Mouse (Mus musculus): ENCODE data around the gene Tmem106a. TPM values are rescaled to one million over a fixed set of nuclear protein-coding genes. Genes with fewer than 3 reads are reported as not detected.

The Tmem106a gene
- 9.8 and 10.1 TPM in 2 replicates for polyA plus RNA-seq (2015; fragmentation: Nextera tagmentation; extraction: Ambion mirVana)

DNA sequence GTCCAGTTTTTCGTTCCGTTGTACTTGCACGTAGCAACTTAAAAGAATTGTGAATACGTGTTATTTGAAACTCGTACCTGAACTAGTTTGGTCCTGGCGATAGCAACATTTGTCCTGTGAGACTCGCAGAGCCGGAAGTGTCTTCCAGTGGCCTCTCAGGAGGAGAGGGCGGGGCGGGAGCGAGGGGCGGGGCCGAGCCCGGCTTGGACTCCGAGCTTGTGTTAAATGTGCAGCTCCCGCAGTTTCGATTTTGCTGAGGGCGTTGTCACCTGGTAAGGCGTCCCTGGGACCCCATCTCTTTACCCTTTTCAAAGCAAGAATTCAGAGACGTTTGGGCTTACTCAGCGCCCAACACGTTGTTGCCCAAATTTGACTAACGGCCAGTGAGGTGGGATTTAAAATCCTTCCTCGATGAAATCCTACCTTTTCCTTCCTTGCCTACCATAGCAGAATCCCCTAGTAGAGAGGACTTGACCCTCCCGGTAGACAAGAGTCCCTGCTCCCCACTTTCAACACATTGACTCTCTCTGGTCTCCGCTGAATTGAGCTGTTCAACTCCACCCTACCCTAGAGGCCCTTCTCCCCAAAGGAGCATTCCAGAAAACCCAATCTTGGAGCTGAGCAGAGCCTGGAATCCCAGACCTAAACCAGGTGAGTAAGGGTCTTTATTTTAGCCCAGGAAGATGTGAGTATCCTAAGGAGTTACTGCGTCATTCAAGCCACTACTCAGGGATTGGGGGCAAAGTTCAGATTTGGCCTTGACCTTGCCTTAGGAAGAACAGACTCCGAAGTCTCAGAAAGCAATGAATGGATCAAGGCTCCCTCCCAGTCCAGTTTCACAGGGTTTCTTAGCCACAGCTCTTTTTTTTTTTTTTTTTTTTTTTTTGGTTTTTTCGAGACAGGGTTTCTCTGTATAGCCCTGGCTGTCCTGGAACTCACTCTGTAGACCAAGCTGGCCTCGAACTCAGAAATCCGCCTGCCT lies at the start of gene Tmem106a:
Gene Tmem106a (plus strand): TSS at position 189 of the 982 bp plus-strand sequence.
- H3K27ac ChIP-seq: peak within 1 kb of the TSS; percentile 54
- 16% methylated on average over 30 of the region's 31 CpGs for WGBS
- H3K36me3 ChIP-seq: peaks cover 13% of the 10 kb centered on the region
- H3K9ac ChIP-seq: 0 out of 2 replicates have a peak within 1 kb of the TSS, but pooled peaks have one; percentile 25
- peak within 1 kb of the TSS; percentile 54 for H3K4me2 ChIP-seq
- H3K27me3 ChIP-seq (replicated peaks): no peaks in the 10 kb centered on the region
- H3K4me1 ChIP-seq: peaks cover 5% of the 10 kb centered on the region; the same call in 1 of the 2 replicates
- H3K9me3 ChIP-seq: no peaks in the 10 kb centered on the region
- H3K4me3 ChIP-seq (replicated peaks): peak within 1 kb of the TSS; percentile 49
- peak; percentile 84; the same call in 1 of the 2 replicates for ATAC-seq (ENCODE audit: insufficient read depth, low FRiP score, low read depth)

GRCm38 (mm10) chr11:101543533-101543932 lies 38.5 kb upstream of the Tmem106a start:
- Histone ChIP-seq H3K27ac (no peak overlapping the region), H3K9me3 (no peaks in the 10 kb centered on the region), H3K36me3 (no peaks in the 10 kb centered on the region), H3K27me3 (replicated peaks) (no peaks in the 10 kb centered on the region), H3K4me2 (no peak overlapping the region), H3K4me1 (no peaks in the 10 kb centered on the region), H3K4me3 (replicated peaks) (no peak overlapping the region), H3K9ac (no peak overlapping the region)
- ATAC-seq (ENCODE audit: insufficient read depth, low FRiP score, low read depth): no peak
- WGBS: 82% methylated on average over 9 of the region's 9 CpGs

GRCm38 (mm10) chr11:101544132-101544531 lies 37.9 kb upstream of the Tmem106a start:
- ATAC-seq (ENCODE audit: insufficient read depth, low FRiP score, low read depth): no peak
- no peak overlapping the region for H3K4me2 ChIP-seq
- no peaks in the 10 kb centered on the region for H3K36me3 ChIP-seq
- H3K9ac ChIP-seq: no peak overlapping the region
- no peaks in the 10 kb centered on the region for H3K27me3 ChIP-seq (replicated peaks)
- H3K4me3 ChIP-seq (replicated peaks): no peak overlapping the region
- 53% methylated on average over 1 of the region's 1 CpGs for WGBS
- no peaks in the 10 kb centered on the region for H3K4me1 ChIP-seq
- H3K9me3 ChIP-seq: no peaks in the 10 kb centered on the region
- no peak overlapping the region for H3K27ac ChIP-seq

- peaks cover 11% of the 10 kb centered on the region for H3K4me1 ChIP-seq
- H3K27me3 ChIP-seq (replicated peaks): no peaks in the 10 kb centered on the region
- no peaks in the 10 kb centered on the region for H3K9me3 ChIP-seq
- H3K36me3 ChIP-seq: no peaks in the 10 kb centered on the region
- no peak for ATAC-seq (ENCODE audit: insufficient read depth, low FRiP score, low read depth)
- H3K4me2 ChIP-seq: no peak overlapping the region
- H3K9ac ChIP-seq: no peak overlapping the region
- H3K27ac ChIP-seq: no peak overlapping the region
- no peak overlapping the region for H3K4me3 ChIP-seq (replicated peaks)
Observed at GRCm38 (mm10) chr11:101548526-101548925, 33.5 kb upstream of the Tmem106a start.

DNA sequence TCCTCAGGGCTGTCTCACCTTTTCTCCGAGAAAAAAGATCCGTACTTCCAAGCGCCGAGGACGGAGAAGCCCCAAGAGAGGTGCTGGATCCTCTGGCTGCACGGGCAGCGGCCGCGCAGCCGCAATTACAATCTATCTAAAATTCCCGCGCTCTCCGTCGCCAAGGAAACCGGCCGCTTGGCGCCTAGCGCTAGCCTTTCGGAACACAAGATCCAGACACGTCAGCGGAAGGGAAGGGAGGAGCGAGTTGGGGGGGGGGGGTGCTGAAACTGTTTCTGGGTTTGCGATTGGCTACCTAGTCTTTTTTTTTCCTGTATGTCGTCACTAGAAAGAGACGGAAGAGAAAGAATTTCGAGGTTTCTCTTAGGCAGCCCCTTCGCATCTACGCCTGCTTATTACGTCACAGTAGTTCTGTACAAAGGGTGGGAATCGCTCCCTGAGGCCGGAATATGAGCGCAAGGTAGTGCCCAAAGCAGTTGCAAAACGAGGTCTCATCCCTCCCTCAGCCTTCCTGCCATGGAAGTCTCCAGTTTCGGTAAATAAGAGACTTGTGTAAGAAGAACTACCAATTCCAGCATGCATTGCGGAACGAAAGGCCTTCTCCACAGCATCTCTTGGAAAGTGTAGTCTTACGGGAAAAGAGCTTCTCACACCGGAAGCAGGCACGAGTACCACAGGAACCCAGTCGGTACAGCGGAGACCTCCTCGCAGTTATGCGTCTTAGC lies 30.1 kb upstream of the Tmem106a start, which contains the start of the genes Brca1 and Nbr1:
Gene Brca1 (minus strand): TSS at position 205 of the 725 bp plus-strand sequence.
Gene Nbr1 (plus strand): TSS at position 399 of the 725 bp plus-strand sequence.
- peak within 1 kb of the TSS; percentile 62 for H3K9ac ChIP-seq
- H3K27me3 ChIP-seq (replicated peaks): no peaks in the 10 kb centered on the region
- peak within 1 kb of the TSS; percentile 95 for H3K27ac ChIP-seq
- 0% methylated on average over 43 of the region's 43 CpGs for WGBS
- ATAC-seq (ENCODE audit: insufficient read depth, low FRiP score, low read depth): peak; percentile 75
- H3K36me3 ChIP-seq: 0 out of 2 replicates have a peak, but pooled peaks cover 5% of the 10 kb centered on the region
- H3K4me3 ChIP-seq (replicated peaks): peak within 1 kb of the TSS; percentile 78
- H3K4me2 ChIP-seq: peak within 1 kb of the TSS; percentile 66
- peaks cover 21% of the 10 kb centered on the region for H3K4me1 ChIP-seq
- H3K9me3 ChIP-seq: no peaks in the 10 kb centered on the region

- Histone ChIP-seq H3K4me3 (replicated peaks) (peak overlapping the region; percentile 78), H3K27ac (peak overlapping the region; percentile 95)
- under 1% methylated on average over 37 of the region's 37 CpGs for WGBS
Observed at GRCm38 (mm10) chr11:101552476-101553300, 29.4 kb upstream of the Tmem106a start.

GRCm38 (mm10) chr11:101553354-101553930 lies 28.6 kb upstream of the Tmem106a start:
- no peaks in the 10 kb centered on the region for H3K27me3 ChIP-seq (replicated peaks)
- peaks cover 5% of the 10 kb centered on the region; the same call in 1 of the 2 replicates for H3K36me3 ChIP-seq
- ATAC-seq (ENCODE audit: insufficient read depth, low FRiP score, low read depth): no peak
- 12% methylated on average over 8 of the region's 8 CpGs for WGBS
- H3K4me2 ChIP-seq: peak overlapping the region; percentile 66
- no peaks in the 10 kb centered on the region for H3K9me3 ChIP-seq
- peaks cover 21% of the 10 kb centered on the region for H3K4me1 ChIP-seq
- H3K27ac ChIP-seq: peak overlapping the region; percentile 82
- peak overlapping the region; percentile 78 for H3K4me3 ChIP-seq (replicated peaks)
- H3K9ac ChIP-seq: peak overlapping the region; percentile 62; the same call in 1 of the 2 replicates

More at GRCm38 (mm10) chr11:101552476-101553300, 29.4 kb upstream of the Tmem106a start:
- peaks cover 21% of the 10 kb centered on the region for H3K4me1 ChIP-seq
- peak; percentile 97 for ATAC-seq (ENCODE audit: insufficient read depth, low FRiP score, low read depth)
- no peaks in the 10 kb centered on the region for H3K27me3 ChIP-seq (replicated peaks)
- no peaks in the 10 kb centered on the region for H3K9me3 ChIP-seq
- 0 out of 2 replicates have a peak, but pooled peaks cover 5% of the 10 kb centered on the region for H3K36me3 ChIP-seq
- peak overlapping the region; percentile 62 for H3K9ac ChIP-seq
- peak overlapping the region; percentile 66 for H3K4me2 ChIP-seq

DNA sequence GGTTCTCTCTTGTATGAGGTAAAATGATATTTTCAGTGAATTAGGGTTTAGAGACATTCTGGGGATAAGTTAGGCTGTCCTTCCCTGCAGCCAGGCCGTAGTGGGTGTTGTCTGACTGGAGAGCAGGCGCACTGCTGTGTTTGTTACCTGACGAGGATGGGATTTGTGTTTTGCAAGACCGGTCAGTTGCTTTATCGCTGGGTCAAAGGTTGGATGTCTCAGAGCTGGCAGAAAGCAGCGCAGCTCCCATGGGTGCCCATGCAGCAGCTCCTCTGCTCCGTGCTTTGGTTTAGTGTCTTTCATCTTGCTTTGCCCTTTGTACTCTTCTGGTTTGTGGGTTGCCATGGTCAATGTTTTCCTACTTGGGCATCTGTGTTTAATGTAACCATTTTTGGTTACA lies 25.5 kb upstream of the Tmem106a start:
- no peak for ATAC-seq (ENCODE audit: insufficient read depth, low FRiP score, low read depth)
- peaks cover 21% of the 10 kb centered on the region for H3K36me3 ChIP-seq
- 89% methylated on average over 7 of the region's 7 CpGs for WGBS
- H3K9ac ChIP-seq: no peak overlapping the region
- H3K4me1 ChIP-seq: 0 out of 2 replicates have a peak, but pooled peaks cover 12% of the 10 kb centered on the region
- H3K27ac ChIP-seq: no peak overlapping the region
- no peaks in the 10 kb centered on the region for H3K27me3 ChIP-seq (replicated peaks)
- no peaks in the 10 kb centered on the region for H3K9me3 ChIP-seq
- H3K4me2 ChIP-seq: no peak overlapping the region
- H3K4me3 ChIP-seq (replicated peaks): no peak overlapping the region

DNA sequence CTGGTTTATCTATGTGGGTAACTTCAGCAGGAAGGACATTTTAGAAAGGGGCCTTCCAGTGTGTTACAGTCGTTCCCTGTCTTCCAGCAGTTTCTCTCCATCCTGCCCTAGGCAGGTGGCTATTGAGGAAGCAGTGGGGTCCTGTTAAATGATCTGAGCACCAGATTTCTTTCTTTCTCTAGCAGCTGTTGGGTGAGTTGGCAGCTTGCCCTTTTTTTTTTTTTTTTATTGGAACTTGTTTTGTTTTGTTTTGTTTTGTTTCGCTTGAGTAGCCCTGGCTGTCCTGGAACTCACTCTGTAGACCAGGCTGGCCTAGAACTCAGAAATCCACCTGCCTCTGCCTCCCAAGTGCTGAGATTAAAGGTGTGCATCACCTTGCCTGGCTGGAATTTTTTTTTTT lies 25.1 kb upstream of the Tmem106a start:
- Histone ChIP-seq H3K36me3 (peaks cover 21% of the 10 kb centered on the region), H3K4me1 (0 out of 2 replicates have a peak, but pooled peaks cover 12% of the 10 kb centered on the region), H3K4me3 (replicated peaks) (no peak overlapping the region), H3K4me2 (no peak overlapping the region), H3K9ac (no peak overlapping the region), H3K27ac (no peak overlapping the region), H3K27me3 (replicated peaks) (no peaks in the 10 kb centered on the region), H3K9me3 (no peaks in the 10 kb centered on the region)
- ATAC-seq (ENCODE audit: insufficient read depth, low FRiP score, low read depth): no peak
- WGBS: 75% methylated on average over 2 of the region's 2 CpGs

GRCm38 (mm10) chr11:101562391-101562790 lies 19.7 kb upstream of the Tmem106a start:
- Histone ChIP-seq H3K27ac (no peak overlapping the region), H3K4me1 (no peaks in the 10 kb centered on the region), H3K4me2 (no peak overlapping the region), H3K4me3 (replicated peaks) (no peak overlapping the region), H3K9me3 (no peaks in the 10 kb centered on the region), H3K36me3 (peaks cover 43% of the 10 kb centered on the region), H3K9ac (no peak overlapping the region), H3K27me3 (replicated peaks) (no peaks in the 10 kb centered on the region)
- ATAC-seq (ENCODE audit: insufficient read depth, low FRiP score, low read depth): no peak
- 41% methylated on average over 5 of the region's 5 CpGs for WGBS

Data from stomach, embryonic 15.5 days (tissue).